Mouse (Mus musculus): ENCODE data around the gene Ooep.
"Not testable (repeated sequence)": the region's sequence is repeated elsewhere in the genome, so short reads cannot be mapped to it uniquely, and the experiment has no call there.

Ooep gene

DNA sequence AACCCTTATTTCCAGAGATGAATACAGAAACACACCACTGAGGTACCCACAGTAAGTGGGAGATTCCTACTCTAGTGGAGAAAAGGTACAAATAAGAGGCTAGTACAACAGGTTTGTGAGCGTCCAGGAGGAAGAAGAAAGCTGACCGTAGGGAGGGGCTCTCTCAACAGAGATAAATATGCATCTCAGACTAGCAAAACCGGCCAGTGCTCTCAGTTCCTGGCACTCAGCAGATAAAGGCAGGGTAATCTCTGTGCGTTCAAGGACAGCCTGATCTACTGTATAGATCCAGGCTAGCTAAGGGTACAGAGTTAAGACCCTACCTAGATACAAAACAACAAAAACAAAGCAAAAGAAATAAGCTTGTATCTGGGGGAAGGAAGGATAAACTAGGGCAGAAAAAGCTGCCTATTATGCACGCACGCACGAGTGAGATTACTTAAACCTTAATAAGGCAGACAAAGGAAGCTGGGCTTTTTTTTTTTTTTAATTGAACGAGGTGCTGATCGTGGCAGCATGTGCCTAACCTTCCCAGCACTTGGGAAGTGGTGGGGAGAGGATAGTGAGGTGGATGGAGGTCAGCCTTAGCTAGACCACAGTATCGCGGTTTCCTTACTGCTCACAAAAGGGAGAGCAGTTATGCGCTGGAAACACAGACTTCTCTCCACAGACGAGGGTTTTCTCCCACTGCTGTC, 12.5 kb downstream of the Ooep start:
- DNase-seq: no peak

DNA sequence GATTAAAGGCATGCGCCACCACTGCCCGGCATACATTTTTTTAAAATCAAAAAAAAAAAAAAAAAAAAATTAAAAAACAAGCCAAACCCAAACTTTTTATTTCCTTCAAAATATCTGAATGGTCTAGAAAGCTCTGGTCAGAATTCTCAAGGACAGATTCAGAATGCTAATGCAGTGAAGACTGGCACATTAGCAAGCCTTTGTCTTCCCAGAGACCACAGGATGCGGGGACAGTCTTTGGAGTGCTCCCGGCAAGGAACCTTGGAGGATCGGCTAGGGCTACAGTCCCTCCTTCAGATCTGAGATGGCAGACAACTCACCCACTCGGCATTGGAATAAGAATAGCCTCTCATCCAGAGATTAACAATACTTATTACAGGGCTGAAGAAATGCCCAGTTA, 13.8 kb downstream of the Ooep start:
- no peak for DNase-seq

DNA sequence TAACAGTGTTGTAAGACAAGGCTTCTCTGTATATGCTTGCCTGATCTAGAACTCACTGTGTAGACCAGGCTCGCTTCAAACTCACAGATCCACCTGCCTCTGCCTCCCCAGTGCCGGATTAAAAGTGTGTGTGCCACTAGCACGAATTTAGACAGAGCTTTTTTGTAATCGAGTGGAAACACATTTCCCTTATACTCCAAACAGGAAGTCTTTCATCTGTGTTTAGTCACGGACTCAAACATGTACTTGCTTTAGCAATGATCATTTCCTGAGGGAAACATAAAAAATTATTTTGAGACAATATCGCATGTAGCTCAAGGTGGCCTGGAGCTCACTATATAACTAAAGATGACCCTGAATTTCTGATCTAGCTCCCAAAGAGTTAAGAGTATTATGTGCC, 15.2 kb downstream of the Ooep start:
- no peak for DNase-seq

DNA sequence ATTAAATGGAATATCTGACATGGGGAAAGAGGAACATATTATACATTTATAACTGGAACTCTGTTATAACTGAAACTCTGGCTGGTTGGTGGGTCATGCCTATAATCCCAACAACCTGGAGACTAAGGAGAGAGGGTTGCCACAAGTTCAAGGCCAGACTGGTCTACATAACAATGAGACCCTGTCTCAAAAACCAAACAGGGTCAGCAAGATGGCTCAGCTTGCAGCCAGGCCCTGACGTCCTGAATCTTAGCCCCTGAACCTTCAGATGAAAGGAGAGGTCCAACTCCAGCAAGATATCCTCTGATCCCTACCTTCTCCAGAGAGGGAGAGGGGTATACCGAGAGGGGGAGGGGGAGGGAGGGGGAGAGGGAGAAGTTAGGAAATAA, 18.0 kb downstream of the Ooep start:
- no peak for DNase-seq

DNA sequence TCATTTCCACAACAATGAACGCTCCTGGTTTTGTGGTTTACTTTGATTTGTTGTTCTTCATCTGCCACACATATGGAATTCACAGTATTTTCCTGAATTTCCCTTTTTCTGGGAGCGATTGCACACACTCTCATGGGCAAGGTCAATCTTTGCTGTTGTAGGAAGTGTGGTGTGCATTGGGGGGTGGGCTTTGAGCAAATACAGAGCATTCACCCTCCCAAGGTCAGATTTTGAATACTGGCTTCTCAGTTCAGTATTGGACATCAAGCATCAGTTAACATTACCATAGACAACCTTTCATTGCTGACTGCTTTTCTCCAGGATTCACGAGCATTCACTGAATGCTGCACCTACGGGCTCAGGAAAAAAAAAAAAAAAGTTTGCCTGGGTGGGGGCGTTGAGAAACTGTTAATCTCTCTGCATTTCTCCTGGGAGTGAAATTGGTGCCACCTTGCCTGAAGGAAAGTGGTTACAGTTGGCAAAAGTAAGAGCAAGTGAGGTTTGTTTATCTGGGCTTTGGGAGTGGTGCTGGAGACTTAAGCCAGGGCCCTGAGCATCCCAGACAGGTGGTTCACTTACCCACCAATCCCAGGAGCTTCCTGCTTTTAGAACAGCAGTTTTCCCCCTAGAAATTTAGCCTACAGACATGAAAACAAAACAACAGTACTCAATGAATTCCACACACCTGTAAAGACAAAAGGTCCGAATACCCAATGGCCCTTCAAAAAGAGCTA, 18.6 kb downstream of the Ooep start:
- DNase-seq: no peak

DNA sequence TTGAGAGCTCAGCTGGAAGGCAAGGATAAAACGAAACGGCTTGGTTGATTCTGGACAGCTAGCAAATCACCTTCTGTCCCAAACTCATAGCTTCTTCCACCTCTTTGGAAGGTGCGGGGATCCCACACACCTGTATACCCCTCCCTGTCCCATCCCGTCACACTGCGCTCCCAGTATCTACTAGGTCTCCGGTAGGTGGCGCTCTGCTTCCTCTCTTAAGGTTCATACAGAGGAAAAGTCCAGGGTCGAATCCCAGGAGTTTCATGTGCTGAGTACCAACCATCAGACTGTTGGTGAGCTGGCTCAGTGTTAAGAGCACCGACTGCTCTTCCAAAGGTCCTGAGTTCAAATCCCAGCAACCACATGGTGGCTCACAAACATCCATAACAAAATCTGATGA, 20.5 kb downstream of the Ooep start:
- peak; percentile 48 to 55 for DNase-seq

DNA sequence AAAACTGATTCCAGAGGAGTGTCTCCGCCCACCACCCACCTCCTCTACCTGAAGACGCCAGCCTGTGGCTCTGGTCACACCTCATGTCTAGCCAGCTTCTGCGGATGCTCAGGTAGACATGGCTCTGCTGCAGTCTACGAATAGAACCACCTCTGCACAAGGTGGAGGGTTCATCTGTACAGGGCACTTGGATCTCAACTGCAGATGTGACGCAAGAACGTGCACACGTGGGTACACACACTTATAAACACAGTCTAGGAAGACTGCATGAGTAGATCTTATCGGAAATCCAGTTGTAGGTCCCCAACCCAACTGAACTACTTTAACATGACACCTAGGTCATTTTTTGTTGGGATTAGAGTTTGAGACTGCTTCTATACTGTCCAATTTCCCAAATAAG, 22.9 kb downstream of the Ooep start, which contains the start of gene Gsta2:
Gsta2 (minus strand) TSS at position 178 of the 400 bp plus-strand sequence.
- no peak for DNase-seq

DNA sequence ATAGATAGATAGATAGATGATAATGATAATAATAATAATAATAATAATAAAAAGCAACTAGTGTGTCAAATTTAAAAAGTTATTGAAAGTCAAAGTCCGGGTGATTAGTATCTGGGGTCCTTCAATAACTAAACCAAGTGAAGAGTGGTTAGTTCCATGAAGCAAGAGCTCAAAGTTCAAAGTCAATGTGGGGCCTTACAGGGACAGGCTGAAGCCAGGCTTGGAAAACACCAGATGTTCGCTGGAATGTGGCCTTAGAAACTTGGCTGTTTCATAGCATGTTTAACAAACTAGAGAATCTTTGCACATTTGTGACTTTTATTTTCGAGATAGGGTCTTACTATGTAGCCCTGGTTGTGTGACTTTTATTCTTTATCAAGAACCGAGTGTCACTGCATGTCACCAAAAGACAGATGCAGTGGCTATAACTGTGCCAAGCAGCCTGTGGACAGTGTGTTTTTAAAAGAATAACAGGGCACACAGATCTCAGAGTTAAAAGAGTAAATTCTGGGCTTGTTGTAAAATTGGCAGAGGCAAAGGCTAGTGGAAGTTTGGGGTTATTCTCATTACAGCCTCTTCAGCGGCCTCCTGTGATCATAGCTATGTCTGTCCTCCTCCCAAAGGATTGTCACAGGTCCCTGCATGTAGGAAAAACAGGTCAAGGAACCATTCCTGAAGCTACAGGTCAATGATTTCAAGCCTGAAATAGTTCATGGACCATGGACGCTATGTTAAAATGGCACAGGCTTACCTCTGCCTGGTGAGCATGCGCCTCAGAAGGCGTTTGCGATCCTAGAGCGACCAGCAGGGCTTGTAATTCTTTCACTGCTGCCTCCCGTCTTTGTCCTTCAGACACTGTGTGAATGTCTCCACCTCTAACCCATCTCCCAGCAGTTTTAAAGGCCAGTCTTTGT, 23.6 kb downstream of the Ooep start:
- DNase-seq: no peak

DNA sequence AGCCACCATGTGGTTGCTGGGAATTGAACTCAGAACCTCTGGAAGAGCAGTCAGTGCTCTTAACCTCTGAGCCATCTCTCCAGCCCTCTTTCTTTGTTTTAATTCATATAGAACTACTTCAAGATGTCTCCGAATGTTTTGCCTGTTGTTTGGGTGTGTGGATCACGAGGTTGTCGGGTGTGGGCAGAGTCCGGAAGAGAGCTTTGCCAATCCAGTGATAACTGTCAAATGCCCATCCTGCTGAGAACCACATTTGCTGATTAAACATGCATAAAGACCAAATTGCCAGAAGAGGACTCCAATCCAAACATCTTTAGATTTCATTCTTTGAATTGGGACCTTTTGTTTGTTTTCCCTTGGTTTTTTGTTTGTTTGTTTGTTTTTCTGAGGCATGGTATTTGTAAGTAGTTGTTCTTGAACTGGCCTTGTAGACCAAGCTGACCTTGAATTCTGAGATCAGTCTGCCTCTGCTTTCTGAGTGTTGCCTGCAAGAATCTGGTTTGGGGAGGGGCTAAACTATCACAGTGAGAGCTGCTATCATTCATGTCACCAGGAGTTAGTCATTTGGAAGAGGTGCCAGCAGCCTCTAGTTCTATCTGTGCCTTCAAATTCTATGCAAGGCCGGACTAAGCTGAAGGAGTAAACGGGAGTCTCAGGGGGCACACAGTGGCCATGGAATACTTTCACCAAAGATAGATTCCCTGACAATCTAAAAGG, 26.9 kb downstream of the Ooep start:
- DNase-seq: no peak

DNA sequence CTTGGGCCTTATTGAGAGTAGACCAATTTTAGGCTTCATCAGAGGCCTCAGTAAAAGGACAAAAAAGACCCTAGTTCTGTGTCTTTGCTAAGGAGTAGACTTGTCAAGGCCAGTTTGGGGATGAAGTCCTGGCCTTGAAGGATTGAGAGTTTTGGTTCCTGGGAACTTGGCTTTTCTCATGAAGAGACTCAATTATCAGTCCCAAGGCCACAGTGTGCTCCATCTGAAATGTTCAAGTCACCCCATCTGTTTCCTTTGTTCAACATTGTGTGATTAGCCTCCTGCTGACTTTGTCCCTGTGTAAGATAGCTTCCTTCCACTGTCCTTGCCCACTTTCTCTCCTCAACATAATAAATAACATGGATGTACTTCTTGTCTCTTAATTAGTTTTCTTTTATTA, 28.5 kb downstream of the Ooep start:
- not testable (repeated sequence) for DNase-seq

DNA sequence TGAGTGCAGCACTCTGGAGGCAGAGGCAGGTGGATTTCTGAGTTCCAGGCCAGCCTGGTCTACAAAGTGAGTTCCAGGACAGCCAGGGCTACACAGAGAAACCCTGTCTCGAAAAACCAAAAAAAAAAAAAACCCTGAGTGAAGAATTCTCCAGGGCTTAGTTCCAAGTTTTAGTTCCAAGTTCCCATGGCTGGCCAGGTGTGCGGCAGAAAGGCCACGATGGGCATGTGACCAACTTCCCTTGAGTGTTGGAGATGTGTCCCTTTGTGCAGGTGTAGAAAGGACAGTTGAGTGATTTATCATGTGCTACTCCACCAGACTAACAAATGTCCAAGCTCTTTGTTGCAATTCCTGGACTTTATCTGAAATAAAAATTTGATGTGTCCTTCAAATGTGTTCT, 29.4 kb downstream of the Ooep start:
- DNase-seq: not testable (repeated sequence)

DNA sequence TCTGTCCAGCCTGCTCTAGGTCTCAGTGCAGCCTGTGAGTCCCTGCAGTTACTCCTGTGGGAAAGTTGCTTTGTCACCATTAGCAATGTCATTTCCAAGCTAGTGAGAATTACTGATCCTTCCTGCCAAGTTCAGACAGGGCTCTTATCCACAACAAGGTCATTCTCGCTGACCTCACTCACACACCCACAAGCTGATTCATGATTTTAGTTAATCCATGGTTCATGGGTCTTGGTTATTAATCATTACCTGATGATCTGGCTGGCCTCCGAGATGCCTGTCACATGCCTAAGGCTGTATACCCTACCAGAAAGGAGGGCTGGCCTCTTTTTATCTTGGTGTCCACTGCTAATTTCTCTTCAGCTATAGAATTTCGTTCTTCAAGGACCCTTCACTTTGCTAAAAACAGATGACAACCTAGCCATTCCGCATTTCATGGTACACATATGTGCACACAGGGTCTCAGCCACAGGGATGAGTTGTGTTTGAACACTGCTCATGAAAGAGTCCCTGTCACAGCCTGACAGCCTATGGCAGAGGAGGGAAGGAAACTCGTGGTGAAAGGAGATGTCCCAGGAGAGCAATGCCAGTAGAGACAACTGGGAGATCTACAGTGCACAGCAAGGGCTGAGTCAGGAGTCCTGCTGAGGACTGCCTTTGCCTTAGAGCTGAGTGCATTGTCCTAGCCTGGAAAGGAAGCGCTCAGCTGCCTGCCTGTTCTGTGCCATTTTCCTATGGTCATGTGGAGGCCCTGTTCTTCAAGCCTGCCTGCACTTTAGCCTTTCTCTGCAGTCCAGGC, 30.1 kb downstream of the Ooep start:
- DNase-seq: not testable (repeated sequence)

DNA sequence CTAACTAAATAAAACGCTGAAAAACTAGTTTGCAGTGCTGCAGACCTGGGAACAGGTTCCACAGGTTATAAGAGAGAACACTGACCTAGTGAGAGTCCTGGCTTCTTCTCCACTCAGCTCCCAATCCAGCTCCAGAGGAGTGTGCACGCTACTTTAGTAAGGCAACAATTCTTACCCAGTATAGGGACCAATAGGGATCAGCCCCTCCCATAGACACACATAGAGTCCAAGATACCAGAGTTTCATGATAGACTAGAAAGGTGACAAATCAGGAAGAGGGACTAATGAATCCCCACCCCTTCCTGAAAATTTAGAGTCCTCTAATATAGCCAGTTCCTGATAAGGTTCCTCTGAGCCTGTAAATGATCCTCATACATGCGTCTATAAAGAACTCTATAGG, 31.5 kb downstream of the Ooep start:
- DNase-seq: no peak

DNA sequence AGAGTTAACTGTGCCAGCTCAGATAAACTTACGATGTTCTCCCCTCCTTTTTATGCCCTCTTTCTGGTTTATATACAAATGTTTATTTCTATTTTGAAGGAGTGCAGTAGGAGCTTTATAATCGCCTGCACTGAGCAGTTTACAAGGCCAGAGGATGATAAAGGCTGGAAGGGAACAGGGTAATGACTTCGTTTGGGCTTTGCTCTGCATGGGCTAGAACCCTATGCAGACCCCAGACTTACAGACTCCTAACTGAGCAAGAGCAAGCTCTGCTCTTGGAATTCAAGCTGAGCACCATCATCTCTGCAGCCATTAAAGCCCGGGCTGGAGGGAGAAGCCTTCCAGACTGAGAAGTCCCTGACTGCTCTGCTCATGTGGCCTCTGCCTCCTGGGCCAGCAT, 33.3 kb downstream of the Ooep start:
- DNase-seq: not testable (repeated sequence)

DNA sequence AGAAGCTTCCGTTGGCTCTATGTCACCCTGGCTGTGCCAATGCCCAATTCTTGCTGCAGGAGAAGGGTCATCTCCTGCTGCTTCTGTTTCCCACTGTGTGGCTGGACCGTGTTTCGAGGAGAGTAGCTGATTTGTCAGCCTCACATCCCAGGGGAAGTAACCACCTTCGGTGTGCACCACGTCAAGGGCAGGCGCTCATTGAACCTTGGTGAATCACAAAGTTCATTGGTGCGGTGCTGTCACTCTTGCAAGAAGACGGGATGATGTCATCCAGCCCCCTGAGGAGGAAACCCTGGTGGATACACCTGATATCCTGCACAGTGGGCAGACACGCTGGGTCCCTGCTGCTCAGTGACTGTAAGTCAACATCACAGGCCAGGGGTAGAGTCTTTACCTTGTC, 35.5 kb downstream of the Ooep start:
- DNase-seq: not testable (repeated sequence)

DNA sequence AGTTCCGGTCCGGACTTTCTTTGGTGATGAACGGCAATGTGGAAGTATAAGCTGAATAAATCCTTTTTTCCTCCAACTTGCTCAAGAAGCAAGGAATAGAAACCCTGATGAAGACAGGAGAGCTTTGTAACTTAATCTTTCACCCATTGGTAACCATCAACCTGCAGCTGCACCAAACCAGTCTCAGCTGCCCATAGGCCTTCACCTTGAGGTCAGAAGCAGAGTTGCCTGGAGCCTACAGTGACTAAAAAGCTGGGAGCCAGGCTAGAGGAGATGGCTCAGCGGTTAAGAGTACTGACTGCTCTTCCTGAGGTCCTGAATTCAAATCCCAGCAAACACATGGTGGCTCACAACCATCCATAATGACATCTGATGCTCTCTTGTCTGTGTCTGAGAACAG, 36.0 kb downstream of the Ooep start:
- DNase-seq: not testable (repeated sequence)

DNA sequence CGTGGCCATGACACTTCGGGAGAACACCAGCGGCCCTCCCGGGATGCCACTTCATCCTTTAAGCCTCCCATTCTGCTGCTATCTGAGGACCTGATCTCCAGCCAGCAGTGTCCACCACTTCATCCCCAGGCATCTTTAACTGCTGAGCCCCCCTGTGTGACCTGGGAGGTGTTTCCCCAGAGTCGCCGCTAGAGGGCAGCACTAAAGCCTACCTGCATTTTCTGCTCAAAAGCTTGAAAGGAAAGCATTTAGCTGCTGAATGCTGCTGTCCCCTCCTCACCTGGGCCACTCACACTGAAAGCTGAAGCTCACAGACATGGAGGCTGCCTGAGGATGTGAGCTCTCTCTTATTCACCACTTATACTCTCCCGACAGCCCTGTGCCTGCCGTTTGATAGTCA, 38.2 kb downstream of the Ooep start:
- DNase-seq: peak; percentile 29 to 34

DNA sequence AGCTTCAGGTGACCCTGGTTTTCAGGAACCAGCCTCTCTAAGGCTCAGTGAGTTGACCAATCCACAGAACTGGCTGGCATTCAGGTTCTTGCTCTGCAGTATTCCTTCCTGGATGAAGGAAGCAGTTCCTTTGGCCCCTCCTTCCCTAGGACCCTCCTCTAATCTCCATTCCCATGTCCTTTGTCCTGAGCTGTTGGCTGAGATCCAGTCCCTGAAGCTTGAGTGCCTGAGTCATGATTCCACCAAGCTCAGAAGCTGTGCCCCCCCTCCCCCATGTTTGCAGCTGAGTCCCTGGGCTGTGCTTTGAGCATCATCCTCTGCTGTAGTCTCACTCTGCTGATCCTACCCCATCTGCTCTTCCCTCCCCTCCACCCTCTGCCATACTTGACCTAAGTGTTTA, 41.5 kb downstream of the Ooep start:
- DNase-seq: not testable (repeated sequence)

DNA sequence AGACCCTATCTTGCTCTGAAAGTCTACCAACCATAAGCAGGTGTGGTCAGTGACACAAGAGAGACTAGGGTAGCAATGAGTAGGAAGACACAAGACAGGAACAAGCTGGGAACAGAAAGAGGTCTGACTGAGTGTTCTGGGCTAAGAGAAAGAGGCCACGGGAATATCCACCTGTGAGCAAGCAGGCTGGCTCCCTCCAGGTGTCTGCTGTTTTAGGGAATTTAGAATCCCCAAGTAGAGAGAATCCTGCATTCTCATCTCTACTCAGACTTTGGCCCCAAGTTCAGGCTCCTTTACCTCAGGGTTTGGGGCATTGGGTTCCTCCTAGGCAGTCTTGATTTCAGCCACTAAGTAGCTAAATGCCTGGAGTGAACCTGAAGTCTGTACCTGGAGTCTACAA, 51.2 kb downstream of the Ooep start, which contains the start of gene Omt2b:
Omt2b (plus strand) TSS at position 301 of the 400 bp plus-strand sequence.
- not testable (repeated sequence) for DNase-seq
